Mouse (Mus musculus) hindbrain, embryonic 10.5 days (tissue): ENCODE results near the gene Utp3. TPM values are rescaled to one million over a fixed set of nuclear protein-coding genes. Genes with fewer than 3 reads are reported as not detected.

Experiments used
- DNase-seq: peaks from one replicate; pipeline ENCODE4 v3.0.0-alpha.2; 2017; ENCODE audit warnings: low spot score
- H3K27ac ChIP-seq: fragments of 300-500 bp; sonication (generic); 2 replicates; pipeline ENCODE4 v1.5.1; 2016; ENCODE audit warnings: mild to moderate bottlenecking, moderate library complexity
- H3K27me3 ChIP-seq: fragments of 300-500 bp; sonication (generic); 2 replicates; pipeline ENCODE4 v1.6.1; 2016; ENCODE audit warnings: mild to moderate bottlenecking; ENCODE audit not compliant: poor library complexity, insufficient read depth, severe bottlenecking
- H3K36me3 ChIP-seq: fragments of 300-500 bp; sonication (generic); 2 replicates; pipeline ENCODE4 v1.6.1; 2016; ENCODE audit warnings: mild to moderate bottlenecking, moderate library complexity
- H3K4me1 ChIP-seq: fragments of 300-500 bp; sonication (generic); replicated peaks from 2 replicates; pipeline ENCODE4 v1.6.1; 2016; ENCODE audit warnings: mild to moderate bottlenecking
- H3K4me3 ChIP-seq: fragments of 300-500 bp; sonication (generic); 2 replicates; pipeline ENCODE4 v1.5.1; 2016; ENCODE audit warnings: mild to moderate bottlenecking, moderate library complexity
- H3K9me3 ChIP-seq: fragments of 300-500 bp; sonication (generic); 2 replicates; pipeline ENCODE4 v1.6.1; 2016; ENCODE audit warnings: mild to moderate bottlenecking, moderate library complexity
- WGBS: fragments of 180-500 bp; shearing (Covaris S2); methylation state at CpG from one replicate; pipeline ENCODE4 v1.1.7; 2016; 5-methylcytosine and 5-hydroxymethylcytosine counted together
- polyA plus RNA-seq: library from polyadenylated mRNA; unstranded; fragments of >200 nt; fragmentation: Nextera tagmentation; extraction: Ambion mirVana; gene quantifications from 2 replicates; pipeline ENCODE4 v1.2.1, GENCODE M21; 2016

Utp3 gene
- polyA plus RNA-seq, 1 experiment from 2014 or later, result 48.2 TPM

GRCm38 (mm10) chr5:88583271-88584031 lies 29.2 kb downstream of the Utp3 start:
- Histone ChIP-seq H3K4me1 (peaks cover 45% of the 10 kb centered on the region), H3K9me3 (no peaks in the 10 kb centered on the region), H3K27me3 (no peaks in the 10 kb centered on the region), H3K4me3 (peak overlapping the region; percentile 51), H3K36me3 (no peaks in the 10 kb centered on the region), H3K27ac (peak overlapping the region; percentile 82)
- WGBS, result 45% methylated on average over 9 of the region's 9 CpGs
- peak; percentile 72 for DNase-seq

- peak; percentile 62 for DNase-seq
- peaks cover 45% of the 10 kb centered on the region for H3K4me1 ChIP-seq
- WGBS, result 13% methylated on average over 9 of the region's 9 CpGs
Observed at GRCm38 (mm10) chr5:88584061-88584460, 29.8 kb downstream of the Utp3 start.

GRCm38 (mm10) chr5:88586407-88587174 lies 32.3 kb downstream of the Utp3 start:
- Histone ChIP-seq H3K4me3 (peak overlapping the region; percentile 51), H3K4me1 (peaks cover 45% of the 10 kb centered on the region), H3K27ac (peak overlapping the region; percentile 69), H3K27me3 (no peaks in the 10 kb centered on the region), H3K9me3 (no peaks in the 10 kb centered on the region), H3K36me3 (0 out of 2 replicates have a peak, but pooled peaks cover 6% of the 10 kb centered on the region)
- WGBS, result 74% methylated on average over 7 of the region's 7 CpGs
- DNase-seq, result no peak

More at GRCm38 (mm10) chr5:88584061-88584460, 29.8 kb downstream of the Utp3 start:
- Histone ChIP-seq H3K36me3 (no peaks in the 10 kb centered on the region), H3K4me3 (peak overlapping the region; percentile 51), H3K27me3 (no peaks in the 10 kb centered on the region), H3K27ac (peak overlapping the region; percentile 82), H3K9me3 (no peaks in the 10 kb centered on the region)

- H3K27me3 ChIP-seq, result no peaks in the 10 kb centered on the region
- H3K36me3 ChIP-seq, result 0 out of 2 replicates have a peak, but pooled peaks cover 9% of the 10 kb centered on the region
- H3K4me3 ChIP-seq, result peak overlapping the region; percentile 51
- 30% methylated on average over 13 of the region's 13 CpGs for WGBS
- H3K27ac ChIP-seq, result peak overlapping the region; percentile 76
- peak; percentile 49 for DNase-seq
- H3K9me3 ChIP-seq, result no peaks in the 10 kb centered on the region
- H3K4me1 ChIP-seq, result peaks cover 45% of the 10 kb centered on the region
Observed at GRCm38 (mm10) chr5:88587211-88587934, 33.1 kb downstream of the Utp3 start.

GRCm38 (mm10) chr5:88588481-88588880 lies 34.2 kb downstream of the Utp3 start:
- H3K27ac ChIP-seq, result no peak overlapping the region
- H3K27me3 ChIP-seq, result no peaks in the 10 kb centered on the region
- 57% methylated on average over 5 of the region's 5 CpGs for WGBS
- H3K4me3 ChIP-seq, result no peak overlapping the region
- H3K36me3 ChIP-seq, result peaks cover 20% of the 10 kb centered on the region
- DNase-seq, result no peak
- H3K4me1 ChIP-seq, result peaks cover 45% of the 10 kb centered on the region
- no peaks in the 10 kb centered on the region for H3K9me3 ChIP-seq

GRCm38 (mm10) chr5:88593421-88594172 lies 39.3 kb downstream of the Utp3 start:
- H3K9me3 ChIP-seq, result no peaks in the 10 kb centered on the region
- H3K27me3 ChIP-seq, result no peaks in the 10 kb centered on the region
- H3K4me3 ChIP-seq, result no peak overlapping the region
- no peaks in the 10 kb centered on the region; the same call in 1 of the 2 replicates for H3K4me1 ChIP-seq
- peaks cover 26% of the 10 kb centered on the region for H3K36me3 ChIP-seq
- 91% methylated on average over 13 of the region's 13 CpGs for WGBS
- no peak overlapping the region for H3K27ac ChIP-seq
- DNase-seq, result no peak

GRCm38 (mm10) chr5:88594173-88594569 lies 39.9 kb downstream of the Utp3 start:
- Histone ChIP-seq H3K4me3 (no peak overlapping the region), H3K4me1 (no peaks in the 10 kb centered on the region), H3K36me3 (peaks cover 26% of the 10 kb centered on the region), H3K27ac (no peak overlapping the region), H3K9me3 (no peaks in the 10 kb centered on the region), H3K27me3 (no peaks in the 10 kb centered on the region)
- WGBS, result 93% methylated on average over 7 of the region's 7 CpGs
- no peak for DNase-seq

- no peak for DNase-seq
- Histone ChIP-seq H3K4me3 (no peak overlapping the region), H3K27ac (no peak overlapping the region), H3K36me3 (peaks cover 20% of the 10 kb centered on the region), H3K9me3 (no peaks in the 10 kb centered on the region), H3K4me1 (no peaks in the 10 kb centered on the region), H3K27me3 (no peaks in the 10 kb centered on the region)
- WGBS, result 84% methylated on average over 5 of the region's 5 CpGs
Observed at GRCm38 (mm10) chr5:88595537-88596455, 41.5 kb downstream of the Utp3 start.

- H3K9me3 ChIP-seq, result no peaks in the 10 kb centered on the region
- H3K4me1 ChIP-seq, result no peaks in the 10 kb centered on the region
- no peak overlapping the region for H3K4me3 ChIP-seq
- no peak for DNase-seq
- no peaks in the 10 kb centered on the region for H3K27me3 ChIP-seq
- 97% methylated on average over 6 of the region's 6 CpGs for WGBS
- H3K27ac ChIP-seq, result no peak overlapping the region
- peaks cover 2% of the 10 kb centered on the region; the same call in 1 of the 2 replicates for H3K36me3 ChIP-seq
Observed at GRCm38 (mm10) chr5:88598961-88599360, 44.7 kb downstream of the Utp3 start.

GRCm38 (mm10) chr5:88602030-88602429 lies 47.8 kb downstream of the Utp3 start:
- Histone ChIP-seq H3K4me1 (no peaks in the 10 kb centered on the region), H3K27me3 (no peaks in the 10 kb centered on the region), H3K9me3 (no peaks in the 10 kb centered on the region), H3K27ac (no peak overlapping the region), H3K4me3 (no peak overlapping the region), H3K36me3 (peaks cover 9% of the 10 kb centered on the region)
- no peak for DNase-seq
- WGBS, result 81% methylated on average over 2 of the region's 2 CpGs

GRCm38 (mm10) chr5:88602713-88603112 lies 48.5 kb downstream of the Utp3 start:
- Histone ChIP-seq H3K9me3 (no peaks in the 10 kb centered on the region), H3K4me3 (no peak overlapping the region), H3K27me3 (no peaks in the 10 kb centered on the region), H3K36me3 (peaks cover 9% of the 10 kb centered on the region), H3K27ac (no peak overlapping the region), H3K4me1 (no peaks in the 10 kb centered on the region)
- DNase-seq, result no peak
- WGBS, result 92% methylated on average over 3 of the region's 3 CpGs
